Mouse (Mus musculus) spleen, postnatal 36 days (tissue): ENCODE measurements around the gene Tcl1b2.
"Not testable (repeated sequence)": the region's sequence is repeated elsewhere in the genome, so short reads cannot be mapped to it uniquely, and the experiment has no call there.

Experiments
- DNase-seq, 2 experiments: peaks; one replicate each; pipeline ENCODE4 v3.0.0; 2022; ENCODE audit warnings: low spot score in 2 of 2, mixed read lengths in 1 of 2

Tcl1b2 gene

DNA sequence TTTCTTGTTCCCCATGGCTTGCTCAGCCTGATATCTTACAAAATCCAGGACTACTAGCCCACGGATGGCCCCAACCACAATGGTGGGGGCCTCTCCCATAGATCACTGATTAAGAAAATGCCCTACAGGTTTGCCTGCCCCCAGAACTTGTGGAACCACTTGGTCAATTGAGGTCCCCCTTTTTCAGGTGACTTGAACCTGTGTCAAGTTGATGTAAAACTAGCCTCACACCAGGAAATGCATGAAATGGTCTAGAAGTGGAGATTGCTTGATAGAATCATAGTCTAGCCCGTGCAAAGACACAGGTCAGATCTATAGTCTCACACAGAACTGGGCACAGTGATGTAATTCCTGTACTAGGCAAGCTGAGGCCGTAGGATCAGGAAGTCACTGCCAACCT is at the start of gene Tcl1b2:
TSS of gene Tcl1b2 (plus strand) at position 301 of the 400 bp plus-strand sequence.
- no peak for DNase-seq

DNA sequence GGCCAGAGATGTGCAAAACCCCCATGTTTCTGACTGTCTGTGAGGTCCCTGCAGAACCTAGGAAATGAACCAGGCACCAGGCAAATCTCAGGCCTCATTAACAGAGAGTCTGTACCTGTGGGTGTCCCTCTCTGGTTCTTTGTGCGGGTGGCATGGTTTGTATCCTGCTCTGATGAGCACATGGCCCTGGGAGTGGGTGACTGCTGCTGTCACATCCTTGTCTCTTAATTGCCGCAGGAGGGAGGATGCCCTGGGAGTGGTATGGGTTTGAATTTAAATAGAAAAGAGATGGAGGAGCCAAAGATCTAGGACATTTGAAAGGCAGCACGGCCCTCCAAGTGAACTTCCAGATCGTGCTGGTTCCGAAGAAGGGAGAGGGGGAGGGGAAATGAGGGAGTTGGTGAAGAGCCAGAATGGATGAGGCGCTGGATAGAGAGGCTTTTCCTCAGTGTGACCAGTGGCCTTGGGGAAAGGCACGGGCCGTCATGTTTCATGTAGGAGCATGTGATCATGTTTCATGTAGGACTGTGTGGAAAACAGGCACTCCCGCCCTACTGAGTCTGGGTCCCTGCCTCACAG is 46.3 kb upstream of the Tcl1b2 start:
- DNase-seq: no peak

- DNase-seq: no peak
Observed at GRCm38 (mm10) chr12:105102901-105103300, 42.9 kb upstream of the Tcl1b2 start.

- DNase-seq: peak; percentile 38 to 50
Observed at GRCm38 (mm10) chr12:105104036-105104435, 41.8 kb upstream of the Tcl1b2 start.

- no peak for DNase-seq
Observed at GRCm38 (mm10) chr12:105105326-105105725, 40.5 kb upstream of the Tcl1b2 start.

DNA sequence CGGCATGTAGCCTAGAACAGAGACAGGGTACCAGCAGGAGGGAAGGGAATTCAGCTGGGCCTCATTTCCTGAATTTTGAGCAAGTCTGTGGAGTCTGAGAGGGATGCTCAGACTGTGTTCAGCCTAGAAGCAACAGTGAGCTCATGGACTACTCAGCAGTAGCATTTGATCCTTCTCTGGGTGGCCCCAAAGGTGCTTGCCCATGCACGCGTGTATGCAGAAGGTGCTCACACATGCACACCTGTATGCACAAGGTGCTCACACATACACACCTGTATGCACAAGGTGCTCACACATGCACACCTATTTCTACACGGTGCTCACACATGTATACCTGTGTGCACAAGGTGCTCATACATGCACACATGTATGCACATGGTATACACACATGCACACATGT is 37.0 kb upstream of the Tcl1b2 start:
- DNase-seq: no peak

GRCm38 (mm10) chr12:105109406-105109805 is 36.4 kb upstream of the Tcl1b2 start:
- DNase-seq: peak in 1 of 2 experiments; percentile 4

DNA sequence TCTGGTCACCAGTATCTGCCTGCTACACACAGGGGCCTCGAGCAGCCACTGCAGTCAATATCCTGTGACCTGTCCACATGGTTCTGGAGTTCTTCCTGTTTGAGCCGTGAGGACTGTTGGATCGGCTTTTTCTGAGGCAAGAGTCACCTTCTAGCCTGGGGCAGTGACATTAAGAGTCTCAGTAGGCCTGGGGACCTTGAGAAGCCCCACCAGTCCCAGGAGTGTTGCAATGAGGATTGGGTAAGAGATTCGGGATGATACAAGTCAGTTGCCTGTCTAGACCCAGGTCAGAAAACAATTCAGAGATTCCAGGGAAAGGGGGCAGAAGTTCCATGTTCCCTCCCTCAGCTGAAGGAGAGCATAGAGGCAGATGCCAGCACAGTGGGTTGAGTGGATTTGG is 36.0 kb upstream of the Tcl1b2 start:
- DNase-seq: no peak

- no peak for DNase-seq
Observed at GRCm38 (mm10) chr12:105112321-105112988, 33.4 kb upstream of the Tcl1b2 start.

DNA sequence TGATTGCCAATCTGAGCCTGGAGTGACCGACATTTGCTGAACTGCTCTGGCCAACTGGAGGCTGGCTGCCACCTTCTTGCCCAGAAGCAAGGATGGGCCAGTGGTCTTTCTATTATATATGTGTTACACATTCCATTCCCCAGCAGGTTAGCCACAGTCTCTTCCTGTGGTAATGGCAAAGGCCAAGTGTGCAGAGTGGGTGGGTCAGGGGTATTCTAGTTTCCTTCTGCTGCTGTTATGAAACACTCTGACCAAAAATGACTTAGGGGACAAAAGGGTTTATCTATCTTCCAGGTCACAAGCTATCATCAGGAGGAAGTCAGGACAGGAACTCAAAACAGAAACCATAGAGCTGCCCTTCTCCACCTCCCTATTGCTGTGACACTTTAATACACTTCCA is 29.2 kb upstream of the Tcl1b2 start:
- peak in 1 of 2 experiments; percentile 8 for DNase-seq

DNA sequence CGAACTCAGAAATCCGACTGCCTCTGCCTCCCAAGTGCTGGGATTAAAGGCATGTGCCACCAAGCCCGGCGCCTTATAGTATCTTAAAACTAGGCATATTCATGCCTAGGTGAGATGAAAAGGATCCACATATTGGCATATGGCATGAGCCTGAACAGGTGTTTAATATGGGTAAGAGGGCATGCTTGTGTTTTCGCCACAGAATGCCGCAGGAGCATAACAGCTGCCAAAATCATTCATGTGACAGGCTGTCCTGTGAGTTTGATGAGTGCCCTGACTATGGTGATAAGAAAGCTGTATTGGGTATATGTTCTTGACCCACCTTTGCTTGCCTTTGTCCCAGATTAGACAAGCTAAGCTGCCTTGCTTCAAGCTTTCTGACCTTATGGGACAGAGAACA is 20.5 kb upstream of the Tcl1b2 start:
- no peak for DNase-seq

GRCm38 (mm10) chr12:105126516-105126915 is 19.3 kb upstream of the Tcl1b2 start:
- no peak for DNase-seq

DNA sequence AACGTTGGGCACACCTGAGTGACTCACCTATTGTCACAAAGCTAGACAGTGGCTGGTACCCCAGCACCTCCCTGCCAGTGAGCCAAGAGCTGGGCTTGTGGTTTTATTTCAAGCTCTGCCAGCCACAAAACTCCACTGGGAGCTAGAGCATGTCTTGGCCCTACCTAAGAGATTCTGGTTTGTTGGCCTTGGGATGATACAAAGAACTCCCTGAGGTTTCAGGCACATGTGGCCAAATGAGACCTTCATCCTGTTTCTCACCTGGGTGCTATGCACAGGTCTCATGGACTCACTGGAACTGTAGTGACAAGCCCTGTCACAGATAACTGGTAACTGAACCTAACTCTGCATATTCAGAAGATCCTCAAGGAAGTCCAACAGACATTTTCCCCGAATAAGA is 18.2 kb upstream of the Tcl1b2 start:
- no peak for DNase-seq

DNA sequence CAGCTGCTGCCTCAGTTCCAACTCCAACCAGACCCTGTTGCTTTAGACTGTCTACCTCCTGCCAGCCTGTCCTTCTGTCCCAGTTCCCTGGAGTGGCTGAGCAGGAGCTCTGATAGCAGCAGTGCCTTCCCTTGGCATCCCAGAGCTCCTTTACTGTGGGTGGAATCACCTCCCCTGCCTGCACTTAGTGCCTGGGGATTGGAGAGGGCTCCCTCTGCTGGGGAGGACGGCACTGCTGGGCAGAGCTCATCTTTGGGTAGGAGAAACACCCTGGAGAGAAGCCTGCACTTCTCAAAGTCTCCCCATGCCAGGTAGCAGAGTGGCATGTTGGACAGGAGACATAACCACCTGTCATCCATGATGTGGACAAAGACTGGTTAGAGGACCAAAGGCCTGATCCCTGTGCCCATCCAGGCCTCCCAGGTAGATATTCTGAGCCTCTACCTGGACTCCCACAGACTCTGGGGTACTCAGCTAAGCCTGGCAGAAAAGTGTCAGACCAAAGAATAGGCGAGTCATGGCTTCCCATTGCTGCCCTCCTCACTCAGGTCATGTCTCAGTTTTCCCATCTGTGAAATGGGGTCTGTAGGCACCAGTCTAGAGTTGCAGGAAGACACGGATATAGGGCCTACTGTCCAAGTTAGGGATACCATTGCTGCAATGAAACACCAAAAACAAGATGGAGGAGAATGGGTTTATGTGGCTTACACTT is 16.2 kb upstream of the Tcl1b2 start:
- not testable (repeated sequence) for DNase-seq

DNA sequence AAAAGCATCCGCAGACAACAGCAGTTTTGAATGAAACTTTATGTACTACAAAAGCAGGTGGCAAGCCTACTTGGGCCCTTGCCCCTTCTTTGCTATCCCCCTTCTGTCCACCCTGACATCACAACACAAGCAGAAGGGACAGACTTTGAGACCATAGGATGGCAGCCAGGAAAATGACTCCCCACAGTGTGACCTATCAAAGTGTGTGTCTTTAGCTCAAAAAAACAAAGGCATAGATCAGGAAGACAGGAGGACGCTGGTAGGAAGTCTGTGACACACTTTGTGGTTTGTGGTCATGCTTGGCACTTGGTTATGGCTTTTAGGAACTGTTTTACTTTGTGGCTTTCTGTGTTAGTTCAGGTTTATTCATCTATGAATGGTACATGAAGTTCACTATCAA is 11.6 kb upstream of the Tcl1b2 start:
- DNase-seq: not testable (repeated sequence)

GRCm38 (mm10) chr12:105134826-105135225 is 11.0 kb upstream of the Tcl1b2 start:
- DNase-seq: not testable (repeated sequence)

- not testable (repeated sequence) for DNase-seq
Observed at GRCm38 (mm10) chr12:105137729-105138128, 8.1 kb upstream of the Tcl1b2 start.

DNA sequence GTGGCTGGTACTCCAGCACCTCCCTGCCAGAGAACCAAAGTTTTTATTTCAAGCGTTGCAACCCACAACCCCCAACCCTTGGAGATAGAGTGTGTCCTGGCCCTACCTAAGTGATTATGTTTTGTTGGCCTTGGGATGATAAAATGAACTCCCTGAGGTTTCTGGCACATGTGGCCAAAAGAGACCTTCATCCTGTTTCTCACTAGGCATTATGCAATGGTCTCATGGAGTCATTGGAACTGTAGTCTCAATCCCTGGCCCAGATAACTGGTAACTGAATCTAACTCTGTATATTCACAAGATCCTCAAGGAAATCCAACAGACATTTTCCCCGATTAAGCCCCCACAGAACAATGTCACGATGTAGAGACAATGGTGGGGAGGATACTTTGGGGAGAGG is 2.7 kb upstream of the Tcl1b2 start:
- no peak for DNase-seq

GRCm38 (mm10) chr12:105144928-105145327 is 886 bp upstream of the Tcl1b2 start:
- DNase-seq: not testable (repeated sequence)

GRCm38 (mm10) chr12:105155286-105155685 is 9.5 kb downstream of the Tcl1b2 start:
- DNase-seq: not testable (repeated sequence)

GRCm38 (mm10) chr12:105158842-105159241 is 13.0 kb downstream of the Tcl1b2 start:
- DNase-seq: no peak

- DNase-seq: no peak
Observed at GRCm38 (mm10) chr12:105159390-105159789, 13.6 kb downstream of the Tcl1b2 start, which contains the start of gene Tcl1b1. TSS of gene Tcl1b1 (plus strand) at chr12:105159690.

DNA sequence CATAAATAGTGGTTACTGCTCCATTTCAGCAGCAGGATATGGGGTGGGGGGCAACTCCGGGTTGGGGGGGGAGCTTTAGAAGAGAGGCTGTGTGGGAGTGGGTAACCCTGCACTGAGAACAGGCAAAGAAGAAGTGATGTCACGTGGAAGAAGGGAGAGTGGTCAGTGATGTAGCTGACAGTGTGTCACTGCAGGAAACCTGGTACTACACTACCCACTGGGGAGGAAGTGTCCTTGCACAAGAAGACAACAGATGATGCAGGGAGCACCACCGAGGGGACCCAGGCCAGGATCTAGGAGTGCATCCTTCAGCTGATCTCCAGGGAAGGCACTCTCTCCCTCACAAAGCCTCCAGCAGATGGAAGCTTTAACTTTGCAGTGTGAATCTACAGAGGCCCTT is 20.9 kb downstream of the Tcl1b2 start:
- DNase-seq: no peak
